Mouse (Mus musculus) neutrophil, adult 65 days (primary cell): Measurements from ENCODE around the gene Gm10382. TPM values are rescaled to one million over a fixed set of nuclear protein-coding genes. Genes with fewer than 3 reads are reported as not detected.

Experiments used
- total RNA-seq: library from RNA; stranded (reverse); gene quantifications from 2 replicates; pipeline ENCODE4 v1.2.4, GENCODE M21; 2023

Gene Gm10382
- total RNA-seq, result 0.38 and 0.98 TPM in 2 replicates

GRCm38 (mm10) chr5:125389131-125389578 lies at the start of gene Gm10382:
TSS of gene Gm10382 (plus strand) at chr5:125389322.

GRCm38 (mm10) chr5:125340547-125341262 lies 48.4 kb upstream of the Gm10382 start, which contains the start of gene Scarb1:
TSS of gene Scarb1 (minus strand) at chr5:125341094.

GRCm38 (mm10) chr5:125389579-125390441 lies 688 bp downstream of the Gm10382 start, which contains the start of gene Ubc:
TSS of gene Ubc (minus strand) at chr5:125390202.

GRCm38 (mm10) chr5:125433793-125434337 lies 44.7 kb downstream of the Gm10382 start, which contains the start of gene Dhx37:
TSS of gene Dhx37 (minus strand) at chr5:125434121.

Other genes starting within 250 kb of the Gm10382 start
- gene Ncor2, start 210.1 kb upstream of the Gm10382 start, total RNA-seq, result 65.7 and 78.2 TPM in 2 replicates
- gene Scarb1, start 48.2 kb upstream of the Gm10382 start, total RNA-seq, result 41.5 and 48.2 TPM in 2 replicates
- gene Ubc, start 880 bp downstream of the Gm10382 start, total RNA-seq, result 2,614 and 3,139 TPM in 2 replicates
- 6.7 and 8.6 TPM in 2 replicates for gene Dhx37, start 44.8 kb downstream of the Gm10382 start, total RNA-seq
- 15.9 and 20.0 TPM in 2 replicates for gene Bri3bp, start 52.2 kb downstream of the Gm10382 start, total RNA-seq
- gene Aacs, start 86.5 kb downstream of the Gm10382 start, total RNA-seq, result 49.6 and 61.4 TPM in 2 replicates
- 1.5 and 2.1 TPM in 2 replicates for gene Tmem132b, start 142.5 kb downstream of the Gm10382 start, total RNA-seq